Mouse (Mus musculus) hindbrain, embryonic 16.5 days (tissue): ENCODE measurements at regions not wholly inside any gene's neighbourhood (a gene's known extent, or its start where the extent isn't known, plus 50 kb on each side); places are given as distances from the start of the nearest gene placed in this dataset.

ENCODE experiments used
- ATAC-seq: fragments of 200-750 bp; cut with Nextera tagmentation; 2 replicates; pipeline ENCODE4 v1.8.0; 2017; ENCODE audit warnings: moderate TSS enrichment, moderate library complexity
- H3K27ac ChIP-seq: fragments of 300-500 bp; sonication (generic); 2 replicates; pipeline ENCODE4 v1.5.1; 2014; ENCODE audit warnings: low read depth, mild to moderate bottlenecking, control low read depth, low read length, moderate library complexity
- H3K27me3 ChIP-seq: fragments of 300-500 bp; sonication (generic); replicated peaks from 2 replicates; pipeline ENCODE4 v1.6.1; 2014; ENCODE audit warnings: low read length; ENCODE audit not compliant: control insufficient read depth, insufficient read depth
- H3K36me3 ChIP-seq: fragments of 300-500 bp; sonication (generic); 2 replicates; pipeline ENCODE4 v1.6.1; 2014; ENCODE audit warnings: mild to moderate bottlenecking, low read length, moderate library complexity, mixed read lengths; ENCODE audit not compliant: control insufficient read depth, insufficient read depth
- H3K4me1 ChIP-seq: fragments of 300-500 bp; sonication (generic); 2 replicates; pipeline ENCODE4 v1.6.1; 2014; ENCODE audit warnings: low read depth, low read length; ENCODE audit not compliant: control insufficient read depth, insufficient read depth
- H3K4me2 ChIP-seq: fragments of 300-500 bp; sonication (generic); 2 replicates; pipeline ENCODE4 v1.6.1; 2014; ENCODE audit warnings: mild to moderate bottlenecking, low read length, control low read depth, moderate library complexity
- H3K4me3 ChIP-seq: fragments of 300-500 bp; sonication (generic); 2 replicates; pipeline ENCODE4 v1.5.1; 2014; ENCODE audit warnings: mild to moderate bottlenecking, low read length, control low read depth, moderate library complexity
- H3K9ac ChIP-seq: fragments of 300-500 bp; sonication (generic); 2 replicates; pipeline ENCODE4 v1.6.1; 2014; ENCODE audit warnings: low read depth, mild to moderate bottlenecking, control low read depth, low read length, moderate library complexity
- H3K9me3 ChIP-seq: fragments of 300-500 bp; sonication (generic); 2 replicates; pipeline ENCODE4 v1.6.1; 2014; ENCODE audit warnings: mild to moderate bottlenecking, low read length, moderate library complexity; ENCODE audit not compliant: control insufficient read depth
- WGBS: fragments of 180-500 bp; shearing (Covaris S2); extraction: QIAGEN DNeasy Blood & Tissue Kit; methylation state at CpG from one replicate; pipeline ENCODE4 v1.1.7; 2014; 5-methylcytosine and 5-hydroxymethylcytosine counted together

GRCm38 (mm10) chr1:92343768-92344167, 129.9 kb downstream of the Ndufa10 start:
- Histone ChIP-seq H3K27me3 (no peaks in the 10 kb centered on the region), H3K4me2 (no peak overlapping the region), H3K27ac (no peak overlapping the region), H3K9ac (no peak overlapping the region), H3K36me3 (no peaks in the 10 kb centered on the region), H3K4me1 (no peaks in the 10 kb centered on the region), H3K4me3 (no peak overlapping the region), H3K9me3 (no peaks in the 10 kb centered on the region)
- WGBS, result 86% methylated on average over 2 of the region's 2 CpGs
- ATAC-seq, result no peak

- Histone ChIP-seq H3K4me2 (no peak overlapping the region), H3K36me3 (no peaks in the 10 kb centered on the region), H3K9me3 (no peaks in the 10 kb centered on the region), H3K4me1 (no peaks in the 10 kb centered on the region), H3K4me3 (no peak overlapping the region), H3K27me3 (no peaks in the 10 kb centered on the region), H3K27ac (no peak overlapping the region), H3K9ac (no peak overlapping the region)
- WGBS, result 90% methylated on average over 5 of the region's 5 CpGs
- no peak for ATAC-seq
Observed at GRCm38 (mm10) chr1:92343161-92343598, 130.5 kb downstream of the Ndufa10 start.

GRCm38 (mm10) chr1:92341846-92342540, 131.7 kb downstream of the Ndufa10 start:
- H3K27me3 ChIP-seq, result no peaks in the 10 kb centered on the region
- no peaks in the 10 kb centered on the region for H3K9me3 ChIP-seq
- WGBS, result 86% methylated on average over 12 of the region's 12 CpGs
- H3K27ac ChIP-seq, result no peak overlapping the region
- H3K4me1 ChIP-seq, result no peaks in the 10 kb centered on the region
- H3K4me2 ChIP-seq, result no peak overlapping the region
- ATAC-seq, result no peak
- no peak overlapping the region for H3K9ac ChIP-seq
- no peaks in the 10 kb centered on the region for H3K36me3 ChIP-seq
- H3K4me3 ChIP-seq, result no peak overlapping the region

- Histone ChIP-seq H3K27ac (no peak overlapping the region), H3K4me1 (no peaks in the 10 kb centered on the region), H3K9ac (no peak overlapping the region), H3K4me2 (no peak overlapping the region), H3K36me3 (no peaks in the 10 kb centered on the region), H3K9me3 (no peaks in the 10 kb centered on the region), H3K4me3 (no peak overlapping the region), H3K27me3 (no peaks in the 10 kb centered on the region)
- WGBS, result 84% methylated on average over 7 of the region's 7 CpGs
- ATAC-seq, result no peak
Observed at GRCm38 (mm10) chr1:92340644-92341043, 133.0 kb downstream of the Ndufa10 start.

GRCm38 (mm10) chr1:92338589-92338988, 135.1 kb downstream of the Ndufa10 start:
- no peaks in the 10 kb centered on the region for H3K27me3 ChIP-seq
- WGBS, result 91% methylated on average over 1 of the region's 1 CpGs

GRCm38 (mm10) chr1:92337450-92337849, 136.2 kb downstream of the Ndufa10 start:
- ATAC-seq, result no peak
- Histone ChIP-seq H3K4me1 (no peaks in the 10 kb centered on the region), H3K4me2 (no peak overlapping the region), H3K27me3 (no peaks in the 10 kb centered on the region), H3K4me3 (no peak overlapping the region), H3K9me3 (no peaks in the 10 kb centered on the region; the same call in 1 of the 2 replicates), H3K9ac (no peak overlapping the region), H3K27ac (no peak overlapping the region), H3K36me3 (no peaks in the 10 kb centered on the region)
- 79% methylated on average over 8 of the region's 8 CpGs for WGBS

More at GRCm38 (mm10) chr1:92338589-92338988, 135.1 kb downstream of the Ndufa10 start:
- Histone ChIP-seq H3K4me1 (no peaks in the 10 kb centered on the region), H3K4me3 (no peak overlapping the region), H3K27ac (no peak overlapping the region), H3K9ac (no peak overlapping the region), H3K4me2 (no peak overlapping the region), H3K9me3 (no peaks in the 10 kb centered on the region; the same call in 1 of the 2 replicates), H3K36me3 (no peaks in the 10 kb centered on the region)
- ATAC-seq, result no peak

- 72% methylated on average over 7 of the region's 7 CpGs for WGBS
- H3K4me2 ChIP-seq, result no peak overlapping the region
- no peaks in the 10 kb centered on the region for H3K27me3 ChIP-seq
- H3K9ac ChIP-seq, result no peak overlapping the region
- no peak overlapping the region for H3K27ac ChIP-seq
- no peaks in the 10 kb centered on the region for H3K4me1 ChIP-seq
- no peaks in the 10 kb centered on the region; the same call in 1 of the 2 replicates for H3K9me3 ChIP-seq
- no peak overlapping the region for H3K4me3 ChIP-seq
- ATAC-seq, result no peak
- no peaks in the 10 kb centered on the region for H3K36me3 ChIP-seq
Observed at GRCm38 (mm10) chr1:92332248-92332584, 136.7 kb upstream of the Hdac4 start.

- Histone ChIP-seq H3K9ac (no peak overlapping the region), H3K4me3 (no peak overlapping the region), H3K4me2 (no peak overlapping the region), H3K4me1 (no peaks in the 10 kb centered on the region), H3K27me3 (no peaks in the 10 kb centered on the region), H3K36me3 (no peaks in the 10 kb centered on the region), H3K27ac (no peak overlapping the region), H3K9me3 (no peaks in the 10 kb centered on the region; the same call in 1 of the 2 replicates)
- 87% methylated on average over 5 of the region's 5 CpGs for WGBS
- ATAC-seq, result no peak
Observed at GRCm38 (mm10) chr1:92331559-92332247, 136.2 kb upstream of the Hdac4 start.

GRCm38 (mm10) chr1:92330181-92330580, 134.7 kb upstream of the Hdac4 start:
- Histone ChIP-seq H3K27ac (no peak overlapping the region), H3K27me3 (no peaks in the 10 kb centered on the region), H3K4me1 (no peaks in the 10 kb centered on the region), H3K4me3 (no peak overlapping the region), H3K9ac (no peak overlapping the region), H3K4me2 (no peak overlapping the region), H3K36me3 (no peaks in the 10 kb centered on the region), H3K9me3 (no peaks in the 10 kb centered on the region; the same call in 1 of the 2 replicates)
- 80% methylated on average over 5 of the region's 5 CpGs for WGBS
- no peak for ATAC-seq
